Mouse (Mus musculus): ENCODE measurements at regions not wholly inside any gene's neighbourhood (a gene's known extent, or its start where the extent isn't known, plus 50 kb on each side); places are given as distances from the start of the nearest gene placed in this dataset.
A peak's percentile ranks its signal among the peaks of the same experiment; 100 is the strongest.
"Not testable (repeated sequence)": the region's sequence is repeated elsewhere in the genome, so short reads cannot be mapped to it uniquely, and the experiment has no call there.

- DNase-seq (ENCODE audit: low spot score in 2 of 2): no peak
These were observed 924.3 kb downstream of the Poteg start for GRCm38 (mm10) chr8:28371752-28372151.

DNA sequence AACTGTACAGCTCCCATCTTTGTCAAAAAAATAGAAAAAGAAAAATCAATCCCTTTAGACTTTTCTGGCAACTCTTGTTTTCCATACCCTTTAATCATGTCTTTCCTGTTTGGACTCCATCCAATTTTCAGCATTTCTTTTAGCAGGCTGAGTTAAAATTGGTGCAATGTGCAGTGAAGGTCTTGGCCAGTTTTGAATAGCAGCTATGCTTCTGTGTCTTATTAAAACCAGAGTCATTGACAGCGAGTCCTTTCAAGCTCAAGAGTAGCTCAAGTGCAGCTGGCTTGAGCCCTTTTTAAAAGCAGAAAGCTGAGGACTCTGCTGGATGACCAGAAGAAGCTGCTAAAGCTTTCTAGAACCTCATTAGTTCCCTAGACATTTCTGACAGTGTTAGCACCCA lies 952.7 kb downstream of the Poteg start:
- no peak for DNase-seq (ENCODE audit: low spot score in 2 of 2)

- DNase-seq (ENCODE audit: low spot score in 2 of 2): no peak
These were observed 980.2 kb downstream of the Poteg start for GRCm38 (mm10) chr8:28427544-28428135.

DNA sequence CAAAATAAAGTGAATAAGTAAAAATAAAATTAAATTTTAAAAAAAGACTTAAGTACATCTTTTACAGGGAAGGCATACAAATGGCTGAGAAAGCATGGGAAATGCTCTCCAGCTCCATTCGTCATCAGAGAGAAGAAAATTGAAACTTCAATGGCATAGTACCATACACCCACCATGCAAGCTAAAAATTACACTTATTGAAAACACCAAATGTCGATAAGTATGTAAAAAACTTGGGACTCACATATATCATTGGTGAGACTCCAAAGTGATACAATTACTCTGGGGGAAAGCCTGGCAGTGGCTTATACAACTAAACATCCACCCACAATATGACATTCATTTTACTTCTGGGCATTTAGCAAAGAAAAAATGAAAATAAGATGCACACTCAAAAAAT lies 1025.7 kb downstream of the Poteg start:
- DNase-seq (ENCODE audit: low spot score in 2 of 2): peak; percentile 8 to 13

GRCm38 (mm10) chr8:28487913-28488312 lies 1040.4 kb downstream of the Poteg start:
- DNase-seq (ENCODE audit: low spot score in 2 of 2): no peak

GRCm38 (mm10) chr8:28503488-28504319 lies 1056.2 kb downstream of the Poteg start:
- DNase-seq (ENCODE audit: low spot score in 2 of 2): peak in 1 of 2 experiments; percentile 8

GRCm38 (mm10) chr8:28523506-28523905 lies 1076.0 kb downstream of the Poteg start:
- DNase-seq (ENCODE audit: low spot score in 2 of 2): not testable (repeated sequence)

GRCm38 (mm10) chr8:28547236-28547635 lies 1099.8 kb downstream of the Poteg start:
- DNase-seq (ENCODE audit: low spot score in 2 of 2): no peak

GRCm38 (mm10) chr8:28559881-28560280 lies 1112.4 kb downstream of the Poteg start:
- no peak for DNase-seq (ENCODE audit: low spot score in 2 of 2)

DNA sequence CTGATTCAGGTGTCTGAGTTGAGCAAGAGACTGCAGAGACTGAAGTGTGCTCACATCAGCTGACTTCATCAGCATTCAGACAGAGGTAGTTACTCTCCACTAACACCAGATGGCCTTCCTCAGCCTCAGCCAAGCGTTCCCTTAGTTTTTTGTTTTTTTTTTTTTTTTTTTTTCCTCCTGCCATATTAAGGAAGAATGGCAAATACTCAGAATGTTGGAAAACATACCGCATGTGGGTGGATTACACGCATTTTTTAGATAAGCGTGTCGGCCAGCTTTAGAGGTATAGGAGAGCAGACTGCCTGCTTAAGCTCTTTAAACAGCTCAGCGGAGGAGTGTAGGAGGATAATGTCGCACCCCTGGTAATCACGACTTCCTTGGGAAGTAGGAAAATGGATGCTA lies 1131.8 kb downstream of the Poteg start:
- peak; percentile 36 to 71 for DNase-seq (ENCODE audit: low spot score in 2 of 2)

- no peak for DNase-seq (ENCODE audit: low spot score in 2 of 2)
These were observed 1133.4 kb downstream of the Poteg start for GRCm38 (mm10) chr8:28580821-28581220.

DNA sequence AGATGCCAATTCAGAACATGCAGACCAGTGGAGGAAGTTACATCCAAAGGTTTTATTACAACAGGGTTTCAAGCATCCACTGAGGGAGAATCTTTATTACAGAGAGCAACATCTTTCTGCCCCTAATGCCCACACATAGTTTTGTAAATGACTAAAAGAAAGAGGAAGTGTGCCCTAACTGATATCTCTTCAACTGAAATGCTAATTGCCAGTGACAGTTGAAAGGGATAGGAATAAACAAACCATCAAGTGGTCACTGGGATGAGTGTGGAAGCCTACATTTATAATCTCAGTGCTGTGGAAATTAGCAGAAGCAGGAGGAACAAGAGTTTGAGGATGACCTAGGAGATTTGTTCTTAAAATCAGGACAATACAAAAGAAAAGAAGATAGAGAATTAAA lies 1142.5 kb downstream of the Poteg start:
- DNase-seq (ENCODE audit: low spot score in 2 of 2): no peak

DNA sequence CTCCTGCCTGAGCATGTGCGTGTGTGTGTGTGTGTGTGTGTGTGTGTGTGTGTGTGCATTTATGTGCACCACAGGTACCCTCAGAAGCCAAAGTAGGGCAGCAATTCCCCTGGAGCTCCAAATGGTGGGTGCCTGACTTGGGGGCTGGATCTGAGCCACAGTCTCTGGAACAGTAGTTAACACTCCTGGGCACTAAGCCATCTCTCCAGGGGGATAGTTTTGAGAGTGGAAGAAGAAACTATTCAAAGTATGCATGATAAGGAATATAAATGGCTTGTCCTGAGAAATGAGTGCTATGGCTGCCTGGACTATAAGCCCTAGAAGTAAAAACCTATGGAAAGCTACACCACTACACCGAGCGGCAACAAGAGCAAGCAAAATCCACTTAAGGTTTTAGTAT lies 1145.8 kb downstream of the Poteg start:
- peak in 1 of 2 experiments; percentile 9 for DNase-seq (ENCODE audit: low spot score in 2 of 2)

- no peak for DNase-seq (ENCODE audit: low spot score in 2 of 2)
These were observed 1146.7 kb downstream of the Poteg start for GRCm38 (mm10) chr8:28594191-28594590.

DNA sequence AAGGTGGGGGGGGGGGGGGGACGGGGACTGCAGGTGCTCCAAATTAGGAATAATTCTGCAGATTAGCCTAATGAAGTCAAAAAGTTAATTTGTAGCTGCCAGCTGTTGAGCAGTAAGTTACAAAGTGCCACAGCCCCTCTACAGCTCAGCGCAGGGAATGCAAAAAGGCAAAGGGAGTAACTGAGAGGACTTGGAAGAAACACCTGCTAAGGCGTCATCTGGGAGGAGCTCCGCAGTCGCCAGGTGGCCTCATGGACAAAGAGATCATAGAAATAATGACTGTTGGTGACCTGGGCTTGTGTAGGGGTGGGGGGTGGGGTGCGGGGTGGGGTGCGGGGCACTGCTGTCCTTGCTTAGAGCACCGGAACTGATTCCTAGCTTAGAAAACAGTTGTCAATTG lies 1147.1 kb downstream of the Poteg start:
- DNase-seq (ENCODE audit: low spot score in 2 of 2): no peak

- DNase-seq (ENCODE audit: low spot score in 2 of 2): no peak
These were observed 1148.4 kb downstream of the Poteg start for GRCm38 (mm10) chr8:28595880-28596279.
